Mouse (Mus musculus) bone marrow macrophage, adult 2 months (primary cell): ENCODE data around the gene 1700025G04Rik.

Source experiments
- CTCF ChIP-seq: IDR thresholded peaks from 2 replicates; pipeline ENCODE4 v1.5.1; 2012; ENCODE audit warnings: low read depth, mild to moderate bottlenecking, low read length, moderate library complexity
- POLR2A ChIP-seq: IDR thresholded peaks from 2 replicates; pipeline ENCODE4 v1.6.1; 2012; ENCODE audit warnings: mild to moderate bottlenecking, low read depth, low read length, borderline replicate concordance

GRCm38 (mm10) chr1:151953563-151953962 lies 136.4 kb downstream of the 1700025G04Rik start:
- no peak for TF ChIP-seq POLR2A
- TF ChIP-seq CTCF = no peak
